Mouse (Mus musculus) spleen, postnatal 4 days (tissue): Measurements from ENCODE around the gene Phlpp1.
"Not testable (repeated sequence)": the region's sequence is repeated elsewhere in the genome, so short reads cannot be mapped to it uniquely, and the experiment has no call there.

ENCODE experiments used
- DNase-seq, 2 experiments: peaks; one replicate each; pipeline ENCODE4 v3.0.0; 2022; ENCODE audit warnings: low spot score in 2 of 2

Gene Phlpp1

DNA sequence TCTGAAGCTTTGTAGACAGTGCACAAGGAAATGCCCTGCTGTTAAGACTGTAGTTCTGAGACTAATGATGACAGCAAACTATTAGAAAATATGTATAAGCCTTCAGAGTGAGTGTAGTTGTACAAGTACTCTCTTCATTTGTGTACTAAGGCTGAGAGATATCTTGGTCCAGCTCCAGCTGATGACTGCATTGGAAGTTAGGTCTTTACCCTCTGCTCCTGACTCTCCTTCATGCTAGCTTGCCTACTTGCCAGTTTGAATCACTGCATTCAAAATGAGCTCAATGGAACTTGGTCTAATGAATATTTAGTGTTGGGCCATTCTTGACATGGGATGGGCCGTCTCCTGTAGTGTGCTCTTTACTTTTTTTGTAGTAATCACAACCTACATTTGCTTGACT lies 71.8 kb downstream of the Phlpp1 start:
- DNase-seq: no peak

GRCm38 (mm10) chr1:106244245-106244644 lies 72.7 kb downstream of the Phlpp1 start:
- DNase-seq: no peak

DNA sequence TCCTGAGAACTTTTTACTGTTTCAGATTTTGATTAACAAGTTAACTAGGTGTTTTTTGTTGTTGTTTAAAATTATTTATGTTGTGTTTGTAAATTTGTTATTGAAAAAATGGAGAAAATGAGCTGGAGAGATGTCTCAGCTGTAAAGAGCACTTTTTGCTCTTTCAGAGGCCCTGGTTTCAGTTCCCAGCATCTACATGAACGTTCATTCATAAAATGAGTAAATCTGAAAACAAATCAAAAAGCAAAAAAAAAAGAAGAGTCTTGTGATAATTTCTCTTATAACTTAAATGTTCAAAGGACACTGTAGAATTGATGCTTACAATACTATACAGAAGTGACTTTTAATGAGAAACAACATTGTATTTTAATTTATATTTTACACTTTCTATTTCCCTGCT lies 82.5 kb downstream of the Phlpp1 start:
- no peak for DNase-seq

DNA sequence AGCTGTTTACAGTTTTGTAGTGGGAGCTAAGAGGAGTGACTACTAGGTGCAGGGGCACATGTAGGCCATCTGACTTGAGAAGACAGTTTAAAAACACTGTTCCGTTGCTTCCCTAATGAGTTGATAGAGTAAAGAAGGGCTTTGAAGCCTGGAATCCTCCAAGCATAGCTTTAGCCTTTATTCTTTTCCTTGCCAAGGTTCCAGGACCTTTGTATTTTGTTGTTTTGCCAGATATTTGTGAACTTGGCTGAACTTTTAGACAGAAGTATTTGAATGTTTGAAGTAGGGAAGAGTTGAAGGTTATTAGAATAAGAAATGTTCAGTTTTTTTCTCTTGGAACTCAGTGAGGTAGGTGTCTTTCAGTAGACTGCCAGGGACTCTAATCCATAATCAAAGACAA lies 85.6 kb downstream of the Phlpp1 start:
- no peak for DNase-seq

DNA sequence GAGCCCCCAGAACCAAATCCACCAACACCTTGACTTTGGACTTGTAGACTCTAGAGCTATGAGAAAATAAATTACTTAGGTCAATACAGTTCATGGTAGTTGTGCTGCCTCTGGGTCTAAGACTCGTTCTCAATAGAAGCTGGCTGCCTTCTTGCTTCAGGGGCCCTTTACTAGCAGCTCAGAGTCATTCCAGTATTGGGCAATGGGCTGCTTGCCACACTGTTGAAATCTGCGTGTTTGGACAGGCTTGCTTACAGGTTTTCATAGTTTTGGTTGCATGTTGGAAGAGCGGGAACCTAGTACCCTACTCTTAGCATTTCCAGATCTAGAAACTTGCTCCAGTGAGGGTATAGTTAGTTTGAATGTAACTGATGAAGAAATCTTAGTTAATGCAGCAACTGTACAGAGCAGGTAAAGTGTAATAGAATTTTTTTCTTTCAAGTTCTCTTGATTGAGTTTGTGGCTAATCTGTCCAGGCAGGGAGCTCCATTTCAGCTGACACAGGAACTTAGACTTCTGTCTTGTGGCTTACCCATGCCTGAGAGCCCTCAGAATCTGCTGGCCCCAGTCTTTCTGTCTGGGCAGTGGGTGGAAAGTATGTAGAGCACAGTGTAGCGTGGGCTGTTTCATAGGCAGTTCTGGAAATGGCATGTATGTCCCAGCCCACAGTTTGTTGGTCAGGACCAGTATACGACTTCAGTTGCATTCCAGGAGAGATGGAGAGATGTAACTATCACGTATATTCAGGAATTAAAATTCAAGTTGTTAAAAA lies 96.7 kb downstream of the Phlpp1 start:
- no peak for DNase-seq

- no peak for DNase-seq
Measured at GRCm38 (mm10) chr1:106269337-106269736, 97.8 kb downstream of the Phlpp1 start.

- DNase-seq: no peak
Measured at GRCm38 (mm10) chr1:106272916-106273315, 101.4 kb downstream of the Phlpp1 start.

GRCm38 (mm10) chr1:106273801-106274200 lies 102.2 kb downstream of the Phlpp1 start:
- DNase-seq: no peak

- DNase-seq: no peak
Measured at GRCm38 (mm10) chr1:106274561-106275001, 103.0 kb downstream of the Phlpp1 start.

DNA sequence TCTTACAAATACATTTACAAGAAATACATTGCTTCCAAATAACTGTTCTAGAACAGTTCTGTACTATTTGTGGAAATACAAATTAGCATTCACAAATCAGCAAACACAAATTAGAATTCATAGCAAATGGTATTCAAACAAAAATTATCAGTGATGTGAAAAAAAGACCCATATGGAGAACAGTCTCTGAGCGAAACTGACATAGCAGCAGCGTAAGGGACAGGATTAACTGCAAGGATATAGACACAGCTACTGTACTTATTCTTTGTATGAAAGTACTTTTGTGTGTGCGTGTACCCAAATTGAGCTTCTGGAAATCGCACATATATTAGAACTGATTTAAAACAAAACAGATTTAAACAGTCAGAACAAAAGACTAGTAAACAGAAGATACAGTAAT lies 103.6 kb downstream of the Phlpp1 start:
- no peak for DNase-seq

DNA sequence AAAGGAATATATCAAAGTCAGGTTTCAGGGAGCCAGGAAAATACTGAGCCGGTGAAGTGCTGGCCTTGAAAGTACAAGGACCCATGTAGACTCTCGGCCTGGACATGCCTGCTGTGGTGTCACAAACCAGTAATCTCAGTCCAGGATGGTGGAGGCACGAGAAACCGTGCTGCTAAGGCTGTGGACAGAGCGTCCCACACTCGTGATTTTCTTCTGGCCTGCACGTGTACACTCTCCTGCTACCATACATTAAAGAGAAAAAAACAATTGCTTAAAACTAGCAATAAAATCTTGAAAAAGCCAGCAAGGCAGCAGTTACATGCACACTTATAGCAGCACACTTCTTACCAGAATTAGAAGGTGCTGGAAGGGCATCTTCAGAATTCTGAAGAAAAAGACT lies 104.2 kb downstream of the Phlpp1 start:
- DNase-seq: no peak

DNA sequence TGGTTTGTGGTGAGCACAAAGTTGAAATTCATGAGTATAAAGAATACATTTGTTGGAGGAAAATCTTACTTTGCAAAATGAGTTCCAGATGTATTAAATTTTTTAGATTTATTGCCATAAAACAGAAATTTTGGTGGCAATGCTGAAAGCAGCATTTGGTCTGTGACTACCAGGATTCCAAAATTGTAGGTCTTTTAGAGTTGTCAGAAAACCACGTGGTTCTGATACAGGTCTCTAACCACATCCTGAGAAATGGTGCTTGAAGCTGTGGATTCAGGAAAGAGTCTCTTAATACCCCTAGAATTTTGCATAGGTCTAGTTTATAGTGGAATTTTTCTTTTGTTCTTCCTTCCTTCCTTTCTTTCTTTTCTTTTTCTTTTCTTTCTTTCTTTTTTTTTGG lies 105.3 kb downstream of the Phlpp1 start:
- DNase-seq: no peak

DNA sequence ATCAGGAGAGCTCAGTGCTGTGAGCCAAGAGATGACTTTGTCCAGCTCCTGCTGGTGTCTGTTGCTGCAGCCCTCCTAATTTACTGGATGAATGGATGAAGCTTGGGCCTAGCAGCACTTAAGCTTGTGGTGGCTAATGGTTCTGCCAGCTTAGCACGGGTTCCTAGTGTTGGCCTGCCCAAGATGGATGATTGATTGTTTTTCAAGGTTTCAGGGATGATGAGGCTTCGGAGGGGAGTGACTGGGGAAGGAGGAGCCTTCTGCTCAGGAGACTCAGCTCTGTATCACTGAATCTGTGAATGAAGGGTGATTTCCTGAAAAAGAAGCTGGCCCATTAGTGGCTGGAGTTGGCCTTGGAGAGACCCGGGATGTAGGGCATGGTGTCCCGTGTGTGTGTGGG lies 105.7 kb downstream of the Phlpp1 start:
- DNase-seq: no peak

DNA sequence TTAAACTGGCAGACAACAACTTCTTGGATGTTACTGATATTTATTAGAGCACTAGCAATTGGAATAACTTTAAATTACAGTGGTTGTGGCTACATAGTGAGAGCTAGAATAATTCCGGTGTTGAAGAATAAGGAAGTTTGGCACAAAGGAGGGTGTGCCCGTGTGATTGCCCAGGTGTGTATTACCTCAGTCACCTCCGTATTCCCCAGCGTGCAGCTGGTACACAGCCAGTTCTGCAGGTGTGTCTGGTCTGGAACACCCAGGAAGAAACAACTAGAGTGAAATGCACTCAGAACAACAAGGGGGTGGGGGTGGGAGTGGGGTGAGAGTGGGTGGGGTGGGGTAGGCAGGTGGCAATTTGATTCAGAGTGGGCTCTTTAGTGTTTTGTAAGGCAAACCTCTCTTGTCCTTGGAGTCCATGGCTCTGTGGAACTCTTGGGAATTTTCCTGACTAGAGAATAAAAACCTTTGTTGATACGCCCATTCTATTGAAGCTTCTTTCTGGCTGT lies 107.1 kb downstream of the Phlpp1 start:
- no peak for DNase-seq

GRCm38 (mm10) chr1:106279404-106280123 lies 108.0 kb downstream of the Phlpp1 start:
- DNase-seq: no peak

- DNase-seq: no peak
Measured at GRCm38 (mm10) chr1:106280171-106280913, 108.8 kb downstream of the Phlpp1 start.

DNA sequence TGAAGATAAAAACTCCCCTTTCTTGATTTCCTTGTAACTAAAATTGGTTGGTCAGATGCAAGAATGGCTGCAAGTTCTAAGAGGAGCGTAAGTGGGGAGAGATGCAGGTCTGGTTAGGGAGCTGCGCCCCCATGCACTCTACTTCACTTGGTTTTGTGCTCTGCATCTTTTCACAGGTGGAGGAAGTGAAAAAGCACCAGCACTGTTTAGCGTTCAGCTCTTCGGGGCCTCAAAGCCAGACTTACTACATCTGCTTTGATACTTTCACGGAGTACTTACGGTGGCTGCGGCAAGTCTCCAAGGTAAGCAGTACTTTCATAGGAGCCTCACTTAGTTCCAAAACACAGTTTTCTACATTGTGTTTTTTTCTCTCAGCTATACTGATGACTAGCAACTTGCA lies 115.3 kb downstream of the Phlpp1 start:
- no peak for DNase-seq

- no peak for DNase-seq
Measured at GRCm38 (mm10) chr1:106289065-106289464, 117.5 kb downstream of the Phlpp1 start.

DNA sequence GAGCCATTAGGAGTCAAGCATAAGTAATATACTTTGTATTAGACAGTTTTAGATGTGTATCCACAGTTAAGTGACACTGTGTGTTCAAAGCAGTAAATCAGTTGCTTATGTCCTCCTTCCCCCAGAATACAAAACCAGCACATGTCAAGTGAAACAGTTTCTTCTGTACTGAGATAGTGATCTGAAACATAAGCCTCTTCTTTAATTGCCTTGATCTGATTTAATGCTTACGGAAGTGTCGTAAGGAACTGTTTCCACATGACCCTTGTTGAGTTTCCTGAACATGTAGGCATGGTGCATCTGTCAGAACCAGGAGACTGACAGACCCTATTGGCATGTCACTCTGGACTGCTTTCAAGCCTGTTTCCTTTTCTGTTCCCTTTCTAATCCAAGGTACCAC lies 118.0 kb downstream of the Phlpp1 start:
- peak in 1 of 2 experiments; percentile 14 for DNase-seq

DNA sequence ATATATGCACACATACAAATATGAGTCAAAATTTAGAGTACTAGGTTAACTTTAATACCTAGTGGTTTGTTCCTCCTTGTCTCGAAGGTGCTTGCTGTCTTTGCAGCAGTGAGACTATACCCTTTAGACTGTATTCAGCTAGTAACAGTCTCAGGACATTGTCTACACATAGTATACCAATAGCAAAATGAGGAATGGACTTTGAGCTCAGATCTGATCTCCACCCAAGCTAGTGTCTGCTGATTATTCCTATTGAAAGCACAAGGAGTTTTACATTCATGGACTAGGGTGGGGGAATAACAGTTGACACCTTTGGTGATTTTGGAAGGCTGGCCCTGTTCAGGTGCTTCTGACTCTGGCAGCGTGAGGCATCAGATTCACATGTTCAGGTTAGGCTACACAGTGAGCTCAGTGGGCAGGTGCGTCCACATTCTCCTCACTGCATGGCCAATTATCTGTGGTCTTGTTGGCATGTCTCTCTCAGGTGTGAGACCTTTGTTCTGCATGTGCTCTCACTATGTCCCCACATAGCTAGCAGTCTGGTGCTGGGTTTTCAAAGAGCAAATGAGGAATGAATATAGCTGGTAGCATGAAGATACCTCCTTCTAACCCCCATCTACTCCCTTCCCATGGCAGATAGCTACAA lies 138.0 kb downstream of the Phlpp1 start:
- DNase-seq: no peak

GRCm38 (mm10) chr1:106310285-106310684 lies 138.7 kb downstream of the Phlpp1 start:
- DNase-seq: no peak

DNA sequence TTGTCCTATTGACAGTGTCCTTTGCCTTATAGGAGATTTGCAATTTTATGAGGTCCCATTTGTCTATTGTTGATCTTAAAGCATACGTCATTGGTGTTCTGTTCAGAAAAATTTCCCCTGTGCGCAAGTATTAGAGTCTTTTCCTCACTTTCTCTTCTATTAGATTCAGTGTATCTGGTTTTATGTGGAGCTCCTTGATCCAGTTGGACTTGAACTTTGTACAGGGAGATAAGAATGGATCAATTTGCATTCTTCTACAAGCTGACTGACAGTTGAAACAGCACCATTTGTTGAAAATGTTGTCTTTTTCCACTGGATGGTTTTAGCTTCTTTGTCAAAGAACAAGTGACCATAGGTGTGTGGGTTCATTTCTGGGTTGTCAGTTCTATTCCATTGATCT lies 140.3 kb downstream of the Phlpp1 start:
- DNase-seq: not testable (repeated sequence)
